Mouse (Mus musculus): ENCODE data around the gene Btbd35f1. TPM values are rescaled to one million over a fixed set of nuclear protein-coding genes. Genes with fewer than 3 reads are reported as not detected.
"Not testable (repeated sequence)": the region's sequence is repeated elsewhere in the genome, so short reads cannot be mapped to it uniquely, and the experiment has no call there.

The Btbd35f1 gene
- not detected in 2 replicates for total RNA-seq (2017)

DNA sequence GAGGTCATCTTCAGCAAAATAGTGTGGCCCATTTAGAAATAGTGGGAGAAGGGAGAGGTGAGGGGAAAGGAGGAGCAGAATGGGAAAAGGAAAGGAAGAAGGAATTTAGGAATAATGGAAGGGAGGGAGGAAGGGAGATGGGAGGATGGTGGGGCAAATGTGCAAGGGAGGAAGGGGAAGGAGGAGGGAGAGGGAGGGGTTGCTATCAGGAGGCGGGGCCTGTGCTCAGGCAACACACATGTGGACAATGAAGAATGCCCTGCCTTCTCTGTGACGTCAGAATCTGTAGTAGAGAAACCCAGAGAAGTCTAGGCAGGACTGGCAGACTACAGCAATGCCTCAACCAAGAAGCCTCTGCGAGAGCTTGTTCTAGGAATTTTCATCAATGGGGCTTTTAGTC, at the start of gene Btbd35f1:
Btbd35f1 (plus strand) TSS at position 301 of the 400 bp plus-strand sequence.
- ATAC-seq (ENCODE audit: extremely low read depth, insufficient number of reproducible peaks, low FRiP score, poor library complexity, severe bottlenecking), result not testable (repeated sequence)

DNA sequence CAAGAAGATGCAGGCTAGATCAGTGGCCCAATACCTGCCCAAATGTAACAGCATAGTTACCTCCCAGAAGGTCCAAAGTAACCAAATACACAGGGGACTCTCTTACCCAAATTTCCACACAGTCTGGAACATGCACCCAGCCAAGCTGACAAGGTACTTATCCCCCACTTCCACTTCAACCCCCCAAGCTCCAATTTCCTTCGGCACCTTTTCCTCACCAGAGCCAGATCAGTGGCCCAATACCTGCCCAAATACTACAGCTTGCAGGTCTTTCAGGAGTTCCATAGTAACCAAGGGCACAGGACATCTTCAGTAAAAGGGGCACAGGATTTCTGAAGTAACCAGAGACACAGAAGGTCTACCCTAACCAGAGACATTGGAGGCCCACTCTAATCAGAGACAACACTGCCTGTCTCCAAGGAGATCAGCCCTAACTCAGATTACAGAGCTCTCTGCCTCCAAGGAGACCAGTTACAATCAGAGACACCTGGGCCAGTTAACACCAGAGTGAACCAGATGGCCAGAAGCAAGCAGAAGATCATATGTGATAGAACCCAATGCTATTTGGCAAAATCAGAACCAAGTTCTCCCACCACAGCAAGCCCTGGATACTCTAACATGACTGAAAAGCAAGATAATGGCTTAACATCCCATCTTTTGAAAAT, 31.2 kb downstream of the Btbd35f1 start:
- not testable (repeated sequence) for ATAC-seq (ENCODE audit: extremely low read depth, insufficient number of reproducible peaks, low FRiP score, poor library complexity, severe bottlenecking)

DNA sequence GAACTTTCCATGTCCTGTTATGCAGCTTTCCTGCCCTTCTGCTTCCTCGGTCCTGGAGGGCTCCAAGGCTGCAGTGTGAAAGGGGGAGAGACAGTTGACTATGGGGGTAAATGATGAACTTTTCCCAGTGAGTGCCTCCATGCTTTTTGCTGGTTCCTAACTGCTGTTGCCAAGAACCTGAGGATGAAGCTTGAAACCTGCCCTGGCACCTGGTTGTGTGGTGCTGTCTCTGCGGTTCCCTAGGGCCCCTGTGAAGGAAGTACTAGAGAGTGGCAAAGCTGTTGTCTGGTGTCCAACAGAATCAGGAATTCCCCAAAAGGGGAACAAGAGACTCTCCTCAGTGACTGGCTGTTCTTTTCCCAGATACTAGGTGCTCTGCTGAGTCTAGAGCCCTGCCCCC, 41.2 kb downstream of the Btbd35f1 start:
- ATAC-seq (ENCODE audit: extremely low read depth, insufficient number of reproducible peaks, low FRiP score, poor library complexity, severe bottlenecking), result not testable (repeated sequence)

DNA sequence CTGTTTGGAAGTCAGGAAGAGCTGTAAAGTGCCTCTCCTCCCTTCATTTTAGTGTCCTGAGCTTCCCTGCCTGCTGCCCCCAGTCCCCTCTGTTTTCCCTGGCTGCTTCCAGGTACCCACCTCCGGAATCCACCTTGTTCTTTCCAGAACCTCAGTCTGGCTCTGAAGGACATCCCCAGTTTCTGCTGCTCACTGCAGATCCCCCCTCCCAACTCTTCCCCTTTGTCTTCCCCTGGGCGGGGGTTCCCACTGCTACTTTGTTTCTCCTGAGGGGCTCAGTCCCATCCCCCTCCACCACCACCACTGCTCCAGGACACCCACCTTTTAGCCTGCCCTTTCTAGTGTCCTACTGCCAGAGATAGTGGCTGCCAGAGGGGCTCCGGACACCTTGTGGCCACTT, 41.6 kb downstream of the Btbd35f1 start:
- ATAC-seq (ENCODE audit: extremely low read depth, insufficient number of reproducible peaks, low FRiP score, poor library complexity, severe bottlenecking), result not testable (repeated sequence)

Other genes starting within 250 kb of the Btbd35f1 start
- not detected in 2 replicates for gene Gm5926, start 90.7 kb downstream of the Btbd35f1 start, total RNA-seq (2017)
- not detected in 2 replicates for gene Btbd35f21, start 166.1 kb downstream of the Btbd35f1 start, total RNA-seq (2017)

All from neutrophil, adult 5-6 weeks (primary cell).